Mouse (Mus musculus) effector memory CD4-positive, alpha-beta T cell, adult 5 months (primary cell): Measurements from ENCODE around the gene Hfe. TPM values are rescaled to one million over a fixed set of nuclear protein-coding genes. Genes with fewer than 3 reads are reported as not detected.

Experiments
- polyA plus RNA-seq: library from polyadenylated mRNA; unstranded; fragments of 100-300 nt; shearing (Covaris generic); gene quantifications from one replicate; pipeline ENCODE4 v1.2.1, GENCODE M21; 2017

Hfe gene
- polyA plus RNA-seq, result 0.79 TPM

DNA sequence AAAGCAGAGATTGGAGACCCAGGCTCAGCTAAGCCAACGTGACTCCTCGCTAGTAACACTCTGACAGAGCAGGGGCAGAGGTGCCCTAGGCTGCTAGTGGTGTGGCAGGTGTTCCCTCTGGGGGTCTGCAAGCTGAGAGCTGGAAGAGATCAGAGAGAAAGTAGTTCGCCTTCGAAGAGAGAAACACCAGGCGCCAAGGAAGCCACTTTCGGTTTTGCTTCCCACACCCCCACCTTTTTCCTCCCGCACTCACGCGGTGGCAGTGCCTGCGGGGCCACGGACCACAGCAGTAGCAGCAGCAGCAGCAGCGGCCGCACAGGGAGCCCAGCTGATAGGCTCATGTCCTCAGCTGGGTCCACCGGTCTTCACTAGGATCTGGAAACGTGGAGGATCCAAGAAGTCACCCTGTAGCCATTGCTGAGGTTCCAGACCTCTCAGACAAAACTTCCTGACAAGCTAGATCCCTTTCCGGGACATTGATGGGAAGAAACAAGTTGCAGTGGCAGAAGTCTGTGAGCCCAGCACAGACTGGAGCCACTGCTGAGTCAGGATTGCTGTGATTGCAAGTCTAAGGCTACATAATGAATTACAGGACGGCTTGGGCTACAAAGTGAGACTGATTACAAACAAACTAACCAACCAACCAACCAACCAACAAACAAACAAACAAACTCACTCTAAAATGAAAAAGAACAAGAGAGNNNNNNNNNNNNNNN, at the start of gene Hfe:
TSS of gene Hfe (minus strand) at position 481 of the 716 bp plus-strand sequence.

DNA sequence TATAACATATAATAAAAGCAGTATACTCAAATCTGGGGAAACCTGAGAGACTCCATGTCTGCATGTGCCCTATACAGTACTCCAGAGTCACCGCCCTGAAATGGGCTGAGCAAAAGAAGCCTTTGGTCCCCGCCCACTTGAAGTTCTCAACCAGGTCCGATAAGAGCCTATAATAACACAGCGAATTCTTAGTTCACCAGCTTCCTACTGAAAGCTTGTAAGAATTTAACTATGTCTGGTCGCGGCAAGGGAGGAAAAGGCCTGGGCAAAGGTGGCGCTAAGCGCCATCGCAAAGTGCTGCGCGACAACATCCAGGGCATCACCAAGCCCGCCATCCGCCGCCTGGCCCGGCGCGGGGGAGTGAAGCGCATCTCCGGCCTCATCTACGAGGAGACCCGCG, 46.1 kb upstream of the Hfe start, which contains the start of gene Hist1h4b:
TSS of gene Hist1h4b (plus strand) at position 224 of the 400 bp plus-strand sequence.

DNA sequence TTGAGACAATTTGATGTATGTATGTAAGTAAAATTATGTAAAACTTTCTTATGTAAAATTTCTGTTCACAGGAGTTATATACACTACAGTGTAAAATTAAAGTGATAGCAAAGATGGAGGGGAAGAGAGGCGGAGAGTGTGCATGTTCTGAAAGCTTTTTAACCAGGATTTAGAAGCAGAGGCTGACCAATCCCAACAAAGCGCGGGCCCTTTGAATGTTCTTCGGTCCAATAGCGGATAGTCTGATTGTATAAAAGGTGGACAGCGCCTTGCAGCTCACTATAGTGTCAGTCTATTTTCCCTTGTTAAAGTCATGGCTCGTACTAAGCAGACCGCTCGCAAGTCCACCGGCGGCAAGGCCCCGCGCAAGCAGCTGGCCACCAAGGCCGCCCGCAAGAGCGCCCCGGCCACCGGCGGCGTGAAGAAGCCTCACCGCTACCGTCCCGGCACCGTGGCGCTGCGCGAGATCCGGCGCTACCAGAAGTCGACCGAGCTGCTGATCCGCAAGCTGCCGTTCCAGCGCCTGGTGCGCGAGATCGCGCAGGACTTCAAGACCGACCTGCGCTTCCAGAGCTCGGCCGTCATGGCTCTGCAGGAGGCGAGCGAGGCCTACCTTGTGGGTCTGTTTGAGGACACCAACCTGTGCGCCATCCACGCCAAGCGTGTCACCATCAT, 41.5 kb upstream of the Hfe start, which contains the start of gene Hist1h3b:
TSS of gene Hist1h3b (plus strand) at position 201 of the 675 bp plus-strand sequence.

DNA sequence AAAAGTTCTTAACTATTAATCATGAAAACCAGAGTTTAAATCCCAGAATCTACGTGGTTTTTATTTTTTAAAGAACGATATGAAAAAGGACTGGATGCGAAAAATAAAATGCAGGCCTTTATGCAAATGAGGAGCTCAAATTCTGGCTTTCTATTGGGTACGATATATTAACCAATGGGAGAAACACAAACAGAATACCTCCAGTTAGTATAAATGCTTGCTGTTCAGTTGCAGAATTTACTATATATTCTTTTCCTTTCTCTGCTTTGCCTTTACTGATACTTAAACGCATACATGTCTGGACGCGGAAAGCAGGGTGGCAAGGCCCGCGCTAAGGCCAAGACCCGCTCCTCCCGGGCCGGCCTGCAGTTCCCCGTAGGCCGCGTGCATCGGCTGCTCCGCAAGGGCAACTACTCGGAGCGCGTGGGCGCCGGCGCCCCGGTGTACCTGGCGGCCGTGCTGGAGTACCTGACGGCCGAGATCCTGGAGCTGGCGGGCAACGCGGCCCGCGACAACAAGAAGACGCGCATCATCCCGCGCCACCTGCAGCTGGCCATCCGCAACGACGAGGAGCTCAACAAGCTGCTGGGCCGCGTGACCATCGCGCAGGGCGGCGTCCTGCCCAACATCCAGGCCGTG, 40.3 kb upstream of the Hfe start, which contains the start of gene Hist1h2ab:
TSS of gene Hist1h2ab (plus strand) at position 288 of the 639 bp plus-strand sequence.

DNA sequence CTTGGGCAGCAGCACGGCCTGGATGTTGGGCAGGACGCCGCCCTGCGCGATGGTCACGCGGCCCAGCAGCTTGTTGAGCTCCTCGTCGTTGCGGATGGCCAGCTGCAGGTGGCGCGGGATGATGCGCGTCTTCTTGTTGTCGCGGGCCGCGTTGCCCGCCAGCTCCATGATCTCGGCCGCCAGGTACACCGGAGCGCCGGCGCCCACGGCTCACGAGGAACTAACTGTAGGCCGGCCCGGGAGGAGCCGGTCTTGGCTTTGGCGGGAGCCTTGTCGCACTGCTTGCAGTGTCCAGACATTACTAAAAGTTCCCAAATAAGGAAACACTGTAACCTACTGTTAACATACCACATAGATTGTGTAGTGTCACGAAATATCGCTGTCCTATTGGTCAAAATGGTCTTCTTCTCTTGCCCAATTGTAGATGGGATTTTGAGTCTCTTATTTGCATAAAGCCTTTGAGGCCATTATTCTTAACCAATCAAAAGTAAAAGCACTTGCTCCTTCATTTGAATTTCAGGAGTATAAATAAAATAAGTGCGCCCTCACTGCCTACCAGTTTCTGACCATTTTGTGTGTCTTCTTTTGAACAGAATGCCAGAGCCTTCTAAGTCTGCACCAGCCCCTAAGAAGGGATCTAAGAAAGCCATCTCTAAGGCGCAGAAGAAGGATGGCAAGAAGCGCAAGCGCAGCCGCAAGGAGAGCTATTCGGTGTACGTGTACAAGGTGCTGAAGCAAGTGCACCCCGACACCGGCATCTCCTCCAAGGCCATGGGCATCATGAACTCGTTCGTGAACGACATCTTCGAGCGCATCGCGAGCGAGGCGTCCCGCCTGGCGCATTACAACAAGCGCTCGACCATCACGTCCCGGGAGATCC, 35.8 kb upstream of the Hfe start, which contains the start of gene Hist1h2bb:
TSS of gene Hist1h2bb (plus strand) at position 534 of the 880 bp plus-strand sequence.

DNA sequence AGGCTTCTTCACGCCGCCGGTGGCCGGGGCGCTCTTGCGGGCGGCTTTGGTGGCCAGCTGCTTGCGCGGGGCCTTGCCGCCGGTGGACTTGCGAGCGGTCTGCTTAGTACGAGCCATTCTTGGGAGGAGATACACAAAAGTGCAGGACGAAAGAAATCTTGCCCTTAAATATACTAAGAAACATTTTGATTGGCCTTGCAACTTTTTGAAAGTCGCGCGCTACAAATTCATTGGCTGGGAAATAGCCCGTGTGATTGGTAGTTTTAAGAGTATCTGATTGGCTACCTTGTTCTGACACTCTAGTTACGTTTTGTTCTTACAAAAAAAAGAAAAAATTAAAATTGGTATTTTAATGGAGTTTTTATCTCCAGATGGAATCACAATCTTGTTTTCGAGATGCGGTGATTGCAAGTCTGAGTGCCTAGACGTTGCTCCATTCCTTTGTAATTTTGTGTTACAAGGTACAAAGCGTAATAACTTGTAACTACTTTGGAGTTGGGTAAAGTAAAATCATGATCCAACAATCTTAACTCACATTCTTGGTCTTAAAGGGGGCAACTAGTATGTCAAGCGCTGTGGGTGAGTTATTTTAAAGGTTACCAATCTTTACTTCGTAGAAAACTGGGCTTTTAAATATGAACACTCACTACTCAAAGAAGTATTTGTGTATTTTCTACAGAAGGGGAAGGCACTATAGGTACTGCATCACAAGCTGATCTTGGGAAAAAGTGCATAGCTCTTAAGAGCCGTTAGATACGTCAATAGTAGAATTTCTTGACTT, 34.9 kb upstream of the Hfe start, which contains the start of gene Hist1h3c:
TSS of gene Hist1h3c (minus strand) at position 222 of the 781 bp plus-strand sequence.

DNA sequence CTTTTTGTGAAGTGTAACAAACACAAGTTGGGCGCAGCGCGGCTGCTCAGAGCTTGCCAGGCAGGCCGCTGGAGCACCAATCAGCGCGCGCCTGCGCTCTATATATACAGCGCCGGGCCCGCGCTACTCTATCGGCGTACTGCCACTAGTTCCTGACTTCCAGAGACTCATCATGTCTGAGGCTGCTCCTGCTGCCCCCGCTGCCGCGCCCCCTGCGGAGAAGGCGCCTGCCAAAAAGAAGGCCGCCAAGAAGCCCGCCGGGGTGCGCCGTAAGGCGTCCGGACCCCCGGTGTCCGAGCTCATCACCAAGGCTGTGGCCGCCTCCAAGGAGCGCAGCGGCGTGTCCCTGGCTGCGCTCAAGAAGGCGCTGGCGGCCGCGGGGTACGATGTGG, 28.0 kb upstream of the Hfe start, which contains the start of gene Hist1h1c:
TSS of gene Hist1h1c (plus strand) at position 132 of the 392 bp plus-strand sequence.

DNA sequence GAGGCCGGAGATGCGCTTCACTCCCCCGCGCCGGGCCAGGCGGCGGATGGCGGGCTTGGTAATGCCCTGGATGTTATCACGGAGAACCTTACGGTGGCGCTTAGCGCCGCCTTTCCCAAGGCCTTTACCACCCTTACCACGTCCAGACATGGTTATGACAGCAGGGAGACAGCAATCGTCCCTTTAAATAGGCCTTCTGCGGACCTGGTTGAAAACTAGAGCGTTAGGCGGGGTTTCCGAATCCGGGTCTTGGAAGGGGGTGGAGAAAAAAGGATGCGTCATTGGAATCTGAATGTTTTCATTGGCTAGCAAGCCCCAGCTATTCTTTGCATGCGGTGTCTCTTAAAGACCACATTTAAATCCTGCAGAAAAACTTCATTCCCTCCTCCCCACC, 12.4 kb downstream of the Hfe start, which contains the start of gene Hist1h4c:
TSS of gene Hist1h4c (minus strand) at position 155 of the 394 bp plus-strand sequence.

DNA sequence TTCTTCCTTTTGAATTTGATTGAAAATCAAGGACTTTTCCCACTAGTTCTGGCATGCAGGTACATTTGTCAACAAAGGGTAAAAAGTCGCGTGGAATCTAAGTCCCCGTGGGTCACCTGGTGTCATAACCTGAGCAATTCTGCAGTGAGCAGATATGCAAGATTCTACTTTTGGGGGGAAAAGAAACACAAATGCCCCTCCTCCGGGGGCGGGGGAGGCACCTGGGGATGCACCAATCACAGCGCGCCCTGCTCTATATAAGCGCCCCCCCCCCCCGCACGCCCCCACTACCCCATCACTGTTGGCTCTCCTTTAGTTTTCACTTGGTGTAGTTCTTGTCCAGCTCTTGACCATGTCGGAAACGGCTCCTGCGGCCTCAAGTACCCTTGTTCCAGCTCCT, 15.1 kb downstream of the Hfe start, which contains the start of gene Hist1h1t:
TSS of gene Hist1h1t (plus strand) at position 301 of the 400 bp plus-strand sequence.

DNA sequence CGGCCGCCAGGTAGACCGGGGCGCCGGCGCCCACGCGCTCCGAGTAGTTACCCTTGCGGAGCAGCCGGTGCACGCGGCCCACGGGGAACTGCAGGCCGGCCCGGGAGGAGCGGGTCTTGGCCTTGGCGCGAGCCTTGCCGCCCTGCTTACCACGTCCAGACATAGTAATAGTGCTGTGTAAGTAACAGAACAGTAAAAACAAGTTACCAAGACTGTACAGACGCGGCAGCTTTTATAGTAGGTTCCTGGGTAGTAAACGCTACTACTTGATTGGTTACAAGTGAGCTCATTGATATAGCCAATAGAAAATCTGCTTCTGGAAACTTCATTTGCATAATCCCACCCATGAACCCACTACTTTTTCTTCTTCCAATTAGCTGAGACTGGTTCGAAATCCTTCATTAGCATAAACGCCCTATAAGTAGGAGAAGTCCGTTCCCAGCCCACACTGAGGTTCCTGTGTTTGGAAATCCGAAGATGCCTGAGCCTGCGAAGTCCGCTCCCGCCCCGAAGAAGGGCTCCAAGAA, 26.8 kb downstream of the Hfe start, which contains the start of the genes Hist1h2ac and Hist1h2bc:
TSS of gene Hist1h2ac (minus strand) at position 194 of the 527 bp plus-strand sequence.
TSS of gene Hist1h2bc (plus strand) at position 445 of the 527 bp plus-strand sequence.

Other genes starting within 250 kb of the Hfe start
- not detected for gene Btn1a1, start 245.0 kb downstream of the Hfe start, polyA plus RNA-seq
- gene Btn2a2, start 222.0 kb downstream of the Hfe start, polyA plus RNA-seq, result not detected
- 4.7 TPM for gene Hist1h4h, start 179.8 kb downstream of the Hfe start, polyA plus RNA-seq
- gene Hist1h2af, start 176.9 kb downstream of the Hfe start, polyA plus RNA-seq, result not detected
- not detected for gene Hist1h3g, start 175.4 kb downstream of the Hfe start, polyA plus RNA-seq
- 0.29 TPM for gene Hist1h2bh, start 167.5 kb downstream of the Hfe start, polyA plus RNA-seq
- 1.1 TPM for gene Hist1h3f, start 166.8 kb downstream of the Hfe start, polyA plus RNA-seq
- not detected for gene Hist1h4f, start 159.2 kb downstream of the Hfe start, polyA plus RNA-seq
- 0.21 TPM for gene Hist1h1d, start 157.6 kb downstream of the Hfe start, polyA plus RNA-seq
- 2.8 TPM for gene Hist1h3e, start 148.5 kb downstream of the Hfe start, polyA plus RNA-seq
- 1.7 TPM for gene Hist1h2ae, start 139.6 kb downstream of the Hfe start, polyA plus RNA-seq
- 3.7 TPM for gene Hist1h2bg, start 139.5 kb downstream of the Hfe start, polyA plus RNA-seq
- not detected for gene Hist1h2bf, start 136.7 kb downstream of the Hfe start, polyA plus RNA-seq
- gene Hist1h2ad, start 136.5 kb downstream of the Hfe start, polyA plus RNA-seq, result 0.70 TPM
- not detected for gene Hist1h3d, start 135.1 kb downstream of the Hfe start, polyA plus RNA-seq
- 14.8 TPM for gene Hist1h4d, start 129.3 kb downstream of the Hfe start, polyA plus RNA-seq
- gene Hist1h2be, start 89.7 kb downstream of the Hfe start, polyA plus RNA-seq, result 2.0 TPM
- gene Hist1h1e, start 88.3 kb downstream of the Hfe start, polyA plus RNA-seq, result 4.4 TPM
- 0.29 TPM for gene Hist1h2ac, start 26.9 kb downstream of the Hfe start, polyA plus RNA-seq
- 10.1 TPM for gene Hist1h2bc, start 26.7 kb downstream of the Hfe start, polyA plus RNA-seq
- not detected for gene Hist1h1t, start 15.0 kb downstream of the Hfe start, polyA plus RNA-seq
- 4.5 TPM for gene Hist1h4c, start 12.4 kb downstream of the Hfe start, polyA plus RNA-seq
- 34.3 TPM for gene Hist1h1c, start 28.0 kb upstream of the Hfe start, polyA plus RNA-seq
- not detected for gene Hist1h3c, start 34.7 kb upstream of the Hfe start, polyA plus RNA-seq
- gene Hist1h2bb, start 35.9 kb upstream of the Hfe start, polyA plus RNA-seq, result not detected
- gene Hist1h2ab, start 40.3 kb upstream of the Hfe start, polyA plus RNA-seq, result not detected
- not detected for gene Hist1h3b, start 41.4 kb upstream of the Hfe start, polyA plus RNA-seq
- 6.6 TPM for gene Hist1h4b, start 46.2 kb upstream of the Hfe start, polyA plus RNA-seq
- not detected for gene Hist1h4a, start 50.4 kb upstream of the Hfe start, polyA plus RNA-seq
- gene Hist1h3a, start 51.5 kb upstream of the Hfe start, polyA plus RNA-seq, result 3.8 TPM
- not detected for gene Hist1h1a, start 52.8 kb upstream of the Hfe start, polyA plus RNA-seq
- not detected for gene Trim38, start 59.1 kb upstream of the Hfe start, polyA plus RNA-seq
- not detected for gene Slc17a2, start 96.1 kb upstream of the Hfe start, polyA plus RNA-seq
- not detected for gene Slc17a3, start 128.6 kb upstream of the Hfe start, polyA plus RNA-seq
- not detected for gene Slc17a1, start 156.9 kb upstream of the Hfe start, polyA plus RNA-seq
- gene Slc17a4, start 204.2 kb upstream of the Hfe start, polyA plus RNA-seq, result not detected
- gene Hist1h2ba, start 223.3 kb upstream of the Hfe start, polyA plus RNA-seq, result not detected
- not detected for gene Hist1h2aa, start 223.6 kb upstream of the Hfe start, polyA plus RNA-seq